ENCODE assay signal across 8 mouse cellular contexts in genomic region chr3:146149156-146150057, GRCm38 (mm10). TPM values are rescaled to one million over a fixed set of nuclear protein-coding genes. Genes with fewer than 3 reads are reported as not detected.
DNase-seq lines count a peak whose midpoint lies in the region; ATAC-seq lines count a peak whose summit lies in the region.

Mcoln2 (plus strand) TSS chr3:146149833.

- WGBS in kidney, embryonic 14.5 days, result 11% methylated on average over 31 of the region's 34 CpGs
- 14% methylated on average over 33 of the region's 34 CpGs for WGBS in embryonic facial prominence, embryonic 15.5 days
- WGBS in lung, embryonic 15.5 days, result 12% methylated on average over 34 of the region's 34 CpGs

- H3K4me2 ChIP-seq in kidney, embryonic 14.5 days (replicated peaks; ENCODE audit: low read depth, low read length), result peak within 1 kb of the TSS; percentile 75
- H3K4me2 ChIP-seq in embryonic facial prominence, embryonic 15.5 days (replicated peaks), result peak within 1 kb of the TSS; percentile 93
- H3K4me2 ChIP-seq in lung, embryonic 15.5 days, result peak within 1 kb of the TSS; percentile 94

- H3K9ac ChIP-seq in kidney, embryonic 14.5 days (ENCODE audit: low read depth, low read length), result peak within 1 kb of the TSS; percentile 24; the same call in 1 of the 2 replicates
- H3K9ac ChIP-seq in embryonic facial prominence, embryonic 15.5 days, result no peak within 1 kb of the TSS
- H3K9ac ChIP-seq in lung, embryonic 15.5 days, result peak within 1 kb of the TSS; percentile 35

- peak within 1 kb of the TSS; percentile 39 for H3K4me3 ChIP-seq in kidney, embryonic 14.5 days (ENCODE audit: low read length)
- H3K4me3 ChIP-seq in embryonic facial prominence, embryonic 15.5 days (replicated peaks), result peak within 1 kb of the TSS; percentile 44
- H3K4me3 ChIP-seq in lung, embryonic 15.5 days, result peak within 1 kb of the TSS; percentile 44

- no peak for DNase-seq in kidney, adult 8-10 months
- peak; percentile 57 for DNase-seq in induced T-regulatory cell, adult 2 months (ENCODE audit: low read depth)
- peak; percentile 17 to 46 for DNase-seq in spleen, postnatal 10 days (ENCODE audit: low spot score in 2 of 2)
- no peak for DNase-seq in layer of hippocampus, adult 9-10 months (ENCODE audit: low spot score)
- DNase-seq in layer of hippocampus, postnatal 14 days (ENCODE audit: low spot score in 2 of 2), result no peak

- ATAC-seq in kidney, embryonic 14.5 days (ENCODE audit: low FRiP score, low TSS enrichment), result peak; percentile 51; the same call in 1 of the 2 replicates
- no peak for ATAC-seq in embryonic facial prominence, embryonic 15.5 days (ENCODE audit: insufficient number of reproducible peaks, low FRiP score, low TSS enrichment, low read depth)
- peak; percentile 56 for ATAC-seq in lung, embryonic 15.5 days (ENCODE audit: borderline replicate concordance, extremely low read depth, low FRiP score, low TSS enrichment)

- peaks cover 2% of the 10 kb centered on the region; the same call in 1 of the 2 replicates for H3K4me1 ChIP-seq in kidney, embryonic 14.5 days (ENCODE audit: control insufficient read depth, insufficient read depth, low read length)
- H3K4me1 ChIP-seq in embryonic facial prominence, embryonic 15.5 days, result peaks cover 21% of the 10 kb centered on the region
- peaks cover 7% of the 10 kb centered on the region; the same call in 1 of the 2 replicates for H3K4me1 ChIP-seq in lung, embryonic 15.5 days

- no peaks in the 10 kb centered on the region for H3K27me3 ChIP-seq in kidney, embryonic 14.5 days (ENCODE audit: control insufficient read depth, insufficient read depth, low read length)
- H3K27me3 ChIP-seq in embryonic facial prominence, embryonic 15.5 days, result peaks cover 24% of the 10 kb centered on the region
- H3K27me3 ChIP-seq in lung, embryonic 15.5 days, result peaks cover 7% of the 10 kb centered on the region; the same call in 1 of the 2 replicates

- H3K9me3 ChIP-seq in kidney, embryonic 14.5 days (ENCODE audit: control insufficient read depth, low read length), result no peaks in the 10 kb centered on the region
- no peaks in the 10 kb centered on the region for H3K9me3 ChIP-seq in embryonic facial prominence, embryonic 15.5 days (replicated peaks)
- no peaks in the 10 kb centered on the region for H3K9me3 ChIP-seq in lung, embryonic 15.5 days

- no peak within 1 kb of the TSS for H3K27ac ChIP-seq in kidney, embryonic 14.5 days (ENCODE audit: low read depth, low read length)
- H3K27ac ChIP-seq in embryonic facial prominence, embryonic 15.5 days (replicated peaks), result no peak within 1 kb of the TSS
- H3K27ac ChIP-seq in lung, embryonic 15.5 days, result no peak within 1 kb of the TSS

- H3K36me3 ChIP-seq in kidney, embryonic 14.5 days (ENCODE audit: control insufficient read depth, insufficient read depth, low read length), result no peaks in the 10 kb centered on the region
- no peaks in the 10 kb centered on the region for H3K36me3 ChIP-seq in embryonic facial prominence, embryonic 15.5 days
- no peaks in the 10 kb centered on the region for H3K36me3 ChIP-seq in lung, embryonic 15.5 days

RNA-seq across cellular contexts. Expression of gene Mcoln2, which starts in this region (rescaled TPM):
- 0.74 and 1.1 TPM in 2 replicates for polyA plus RNA-seq in kidney, embryonic 14.5 days (2014; fragmentation: Nextera tagmentation; extraction: Ambion mirVana)
- 0.93 and 1.1 TPM in 2 replicates for polyA plus RNA-seq in embryonic facial prominence, embryonic 15.5 days (2015; fragmentation: Nextera tagmentation; extraction: Ambion mirVana)
- polyA plus RNA-seq in lung, embryonic 15.5 days (2015; fragmentation: Nextera tagmentation; extraction: Ambion mirVana), result 0.91 and 2.3 TPM in 2 replicates
- not detected for total RNA-seq in layer of hippocampus, postnatal 14 days (2021)

Comparison
In these comparisons a context has a peak if more than half of its experiments do, and no peak if none do; other contexts are left out.
1. DNase-seq: peak in induced T-regulatory cell, adult 2 months (single experiment) and spleen, postnatal 10 days (2 of 2); none in kidney, adult 8-10 months (0 of 2), layer of hippocampus, adult 9-10 months (single experiment) and layer of hippocampus, postnatal 14 days (0 of 2).
2. Peak in every context shown above with its lines, with median percentiles within 50 percentile points of each other: H3K4me2 ChIP-seq and H3K4me3 ChIP-seq.